Mouse (Mus musculus) embryonic facial prominence, embryonic 11.5 days (tissue): Measurements from ENCODE around the gene Ubl3. TPM values are rescaled to one million over a fixed set of nuclear protein-coding genes. Genes with fewer than 3 reads are reported as not detected.
A peak's percentile ranks its signal among the peaks of the same experiment; 100 is the strongest.

Experiments
- ATAC-seq: fragments of 200-750 bp; cut with Nextera tagmentation; replicated peaks from 2 replicates; pipeline ENCODE4 v1.8.0; 2017; ENCODE audit warnings: low read depth; ENCODE audit not compliant: insufficient number of reproducible peaks, low FRiP score, low TSS enrichment
- DNase-seq: peaks from one replicate; pipeline ENCODE4 v3.0.0-alpha.2; 2015; ENCODE audit warnings: low spot score
- H3K27ac ChIP-seq: fragments of 300-500 bp; sonication (generic); replicated peaks from 2 replicates; pipeline ENCODE4 v1.5.1; 2014; ENCODE audit warnings: mild to moderate bottlenecking, low read depth, low read length, control low read depth
- H3K27me3 ChIP-seq: fragments of 300-500 bp; sonication (generic); 2 replicates; pipeline ENCODE4 v1.6.1; 2014; ENCODE audit warnings: mild to moderate bottlenecking, low read length, moderate library complexity, mixed read lengths; ENCODE audit not compliant: control insufficient read depth, insufficient read depth
- H3K36me3 ChIP-seq: fragments of 300-500 bp; sonication (generic); replicated peaks from 2 replicates; pipeline ENCODE4 v1.6.1; 2014; ENCODE audit warnings: low read depth, mild to moderate bottlenecking, low read length, moderate library complexity, mixed read lengths; ENCODE audit not compliant: control insufficient read depth, insufficient read depth
- H3K4me1 ChIP-seq: fragments of 300-500 bp; sonication (generic); 2 replicates; pipeline ENCODE4 v1.6.1; 2014; ENCODE audit warnings: low read length, mixed read lengths; ENCODE audit not compliant: control insufficient read depth, insufficient read depth
- H3K4me2 ChIP-seq: fragments of 300-500 bp; sonication (generic); 2 replicates; pipeline ENCODE4 v1.6.1; 2014; ENCODE audit warnings: low read depth, mild to moderate bottlenecking, control low read depth, low read length, moderate library complexity
- H3K4me3 ChIP-seq: fragments of 300-500 bp; sonication (generic); 2 replicates; pipeline ENCODE4 v1.5.1; 2014; ENCODE audit warnings: low read depth, low read length, control low read depth
- H3K9ac ChIP-seq: fragments of 300-500 bp; sonication (generic); replicated peaks from 2 replicates; pipeline ENCODE4 v1.6.1; 2014; ENCODE audit warnings: mild to moderate bottlenecking, control low read depth, low read length
- H3K9me3 ChIP-seq: fragments of 300-500 bp; sonication (generic); replicated peaks from 2 replicates; pipeline ENCODE4 v1.6.1; 2016; ENCODE audit warnings: mild to moderate bottlenecking, low read length, inconsistent platforms, mixed read lengths; ENCODE audit not compliant: control insufficient read depth
- WGBS: fragments of 180-500 bp; shearing (Covaris S2); extraction: QIAGEN DNeasy Blood & Tissue Kit; methylation state at CpG from one replicate; pipeline ENCODE4 v1.1.7; 2014; 5-methylcytosine and 5-hydroxymethylcytosine counted together
- polyA plus RNA-seq: library from polyadenylated mRNA; unstranded; fragments of >200 nt; fragmentation: Nextera tagmentation; extraction: Ambion mirVana; gene quantifications from 2 replicates; pipeline ENCODE4 v1.2.1, GENCODE M21; 2014

Ubl3 gene
- polyA plus RNA-seq, result 65.3 and 69.8 TPM in 2 replicates

DNA sequence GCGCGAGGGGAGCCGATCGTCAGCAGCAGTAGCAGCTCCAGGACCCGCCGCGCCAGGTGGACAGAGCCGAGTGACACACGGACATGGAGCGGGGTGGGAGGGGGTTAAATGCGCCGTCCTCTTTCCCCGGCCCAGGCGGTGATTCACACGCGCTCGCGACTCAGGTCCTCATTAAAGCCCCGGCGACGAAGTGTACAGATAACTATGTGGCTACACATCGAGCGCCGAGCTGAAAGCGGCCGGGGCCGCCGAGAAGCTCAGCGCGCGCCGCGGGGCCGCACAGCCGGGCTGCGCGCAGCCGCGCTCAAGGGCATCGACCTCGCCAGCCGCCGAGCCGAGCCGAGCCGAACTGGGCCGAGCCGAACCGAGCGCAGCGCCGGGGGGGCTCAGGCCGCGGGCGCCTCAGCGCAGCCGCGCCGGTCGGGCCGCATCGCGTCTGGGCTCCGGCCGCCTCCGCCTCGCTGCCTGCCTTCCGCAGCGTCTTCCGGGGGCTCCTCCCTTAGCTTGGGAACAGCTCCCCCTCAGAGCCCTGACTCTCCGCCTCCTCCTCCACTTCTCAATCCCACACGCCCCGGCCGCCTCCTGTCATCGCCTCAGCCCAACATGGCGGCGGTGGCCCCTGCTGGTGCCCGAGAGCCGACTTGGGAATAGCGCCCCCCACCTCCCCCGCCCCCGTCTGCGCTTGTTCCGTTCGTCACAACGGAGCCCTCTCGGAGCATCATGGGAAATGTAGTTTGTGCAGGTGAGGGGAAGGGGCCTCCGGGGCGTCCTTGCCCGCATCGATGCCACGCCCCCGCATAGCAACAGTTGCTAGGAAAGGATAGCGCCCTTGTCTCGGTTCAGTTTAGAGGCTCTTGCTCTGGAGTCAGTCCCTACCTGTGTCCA is at the start of gene Ubl3:
Gene Ubl3, minus strand, starts transcription at position 603 of the 885 bp plus-strand sequence.
- H3K27ac ChIP-seq, result peak within 1 kb of the TSS; percentile 94
- peak within 1 kb of the TSS; percentile 63 for H3K4me3 ChIP-seq
- no peaks in the 10 kb centered on the region; the same call in 1 of the 2 replicates for H3K27me3 ChIP-seq
- H3K4me1 ChIP-seq, result peaks cover 2% of the 10 kb centered on the region; the same call in 1 of the 2 replicates
- peak within 1 kb of the TSS; percentile 83 for H3K9ac ChIP-seq
- DNase-seq, result peak; percentile 99
- under 1% methylated on average over 83 of the region's 95 CpGs for WGBS
- ATAC-seq, result peak; percentile 97
- no peaks in the 10 kb centered on the region for H3K9me3 ChIP-seq
- H3K4me2 ChIP-seq, result peak within 1 kb of the TSS; percentile 54
- no peaks in the 10 kb centered on the region for H3K36me3 ChIP-seq

DNA sequence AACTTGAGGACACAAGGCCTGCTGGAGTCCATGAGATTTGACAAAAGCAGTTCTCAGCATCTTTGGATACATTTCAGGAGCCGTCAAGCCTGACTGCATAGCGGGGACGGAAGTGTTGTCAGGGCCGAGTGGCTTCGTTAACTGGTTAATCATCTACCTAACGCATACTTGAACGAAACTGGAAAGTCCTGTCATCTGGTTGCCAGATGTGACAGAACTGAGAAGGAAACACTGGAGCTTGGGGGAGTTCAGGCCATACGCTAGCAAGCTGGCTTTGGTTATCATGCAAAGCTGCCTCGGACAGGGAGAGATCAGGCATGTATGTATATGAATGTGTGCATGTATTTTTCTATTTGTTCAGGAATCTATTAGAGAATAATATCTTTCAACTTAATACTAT is 45.8 kb upstream of the Ubl3 start:
- ATAC-seq (no peak; the same call in 1 of the 2 replicates), DNase-seq (peak; percentile 90)
- H3K4me2 ChIP-seq, result no peak overlapping the region
- H3K4me3 ChIP-seq, result no peak overlapping the region
- H3K9me3 ChIP-seq, result no peaks in the 10 kb centered on the region
- 17% methylated on average over 9 of the region's 9 CpGs for WGBS
- H3K36me3 ChIP-seq, result no peaks in the 10 kb centered on the region
- H3K4me1 ChIP-seq, result no peaks in the 10 kb centered on the region; the same call in 1 of the 2 replicates
- no peaks in the 10 kb centered on the region for H3K27me3 ChIP-seq
- no peak overlapping the region for H3K27ac ChIP-seq
- no peak overlapping the region for H3K9ac ChIP-seq

DNA sequence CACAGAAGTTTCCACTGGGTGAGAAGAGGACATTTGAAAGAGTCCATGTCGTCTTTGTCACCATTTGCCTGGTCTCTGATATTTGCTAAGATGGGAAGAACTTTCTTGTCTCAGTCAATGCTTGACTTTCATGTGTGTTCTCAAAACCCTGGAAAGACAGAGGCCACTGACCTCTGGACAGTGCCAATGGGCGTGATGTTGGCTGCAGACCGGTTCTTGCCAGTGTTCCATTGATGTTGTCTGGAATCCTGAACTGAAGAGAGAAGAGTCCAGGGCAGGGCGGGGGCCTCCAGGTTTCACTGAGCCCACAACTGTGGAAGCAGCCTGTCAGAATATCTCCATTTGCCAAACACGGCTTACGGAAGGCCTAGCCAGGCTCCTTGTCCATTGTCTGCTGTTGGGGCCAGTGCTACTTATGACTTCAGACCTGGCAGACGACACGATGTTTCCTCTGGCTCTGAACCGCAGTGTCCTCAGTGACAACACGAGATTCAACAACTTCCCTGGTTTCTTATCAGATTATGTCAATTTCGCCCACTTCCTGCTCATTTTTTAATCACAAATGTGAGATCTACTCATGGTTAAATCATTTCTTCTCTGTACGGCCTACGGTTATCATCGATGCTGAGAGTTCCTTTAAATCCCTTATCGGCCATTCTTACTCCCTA is 43.6 kb upstream of the Ubl3 start:
- Histone ChIP-seq H3K4me2 (no peak overlapping the region), H3K9me3 (no peaks in the 10 kb centered on the region), H3K9ac (no peak overlapping the region), H3K4me3 (no peak overlapping the region), H3K27ac (no peak overlapping the region), H3K27me3 (no peaks in the 10 kb centered on the region), H3K4me1 (no peaks in the 10 kb centered on the region; the same call in 1 of the 2 replicates), H3K36me3 (no peaks in the 10 kb centered on the region)
- 85% methylated on average over 15 of the region's 15 CpGs for WGBS
- ATAC-seq (no peak), DNase-seq (no peak)

DNA sequence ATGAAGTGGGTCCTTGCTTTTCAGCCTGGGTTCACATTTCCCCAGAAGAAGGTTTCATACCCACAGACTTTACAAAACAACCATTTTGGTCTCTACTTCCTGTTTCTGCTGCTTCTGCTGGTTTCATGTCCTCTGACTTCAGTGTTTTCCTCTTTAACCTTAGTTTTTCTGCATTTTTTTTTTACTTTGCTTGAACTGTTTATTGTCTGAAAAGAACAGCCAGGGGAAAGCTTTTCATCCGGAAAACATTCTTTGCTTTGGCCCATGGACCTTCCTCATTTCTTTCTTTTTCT is 42.8 kb upstream of the Ubl3 start:
- ATAC-seq (no peak), DNase-seq (no peak)
- no peak overlapping the region for H3K4me2 ChIP-seq
- no peaks in the 10 kb centered on the region for H3K27me3 ChIP-seq
- no peak overlapping the region for H3K27ac ChIP-seq
- H3K9me3 ChIP-seq, result no peaks in the 10 kb centered on the region
- 86% methylated on average over 1 of the region's 1 CpGs for WGBS
- peaks cover 6% of the 10 kb centered on the region for H3K4me1 ChIP-seq
- H3K36me3 ChIP-seq, result no peaks in the 10 kb centered on the region
- H3K9ac ChIP-seq, result no peak overlapping the region
- H3K4me3 ChIP-seq, result no peak overlapping the region

DNA sequence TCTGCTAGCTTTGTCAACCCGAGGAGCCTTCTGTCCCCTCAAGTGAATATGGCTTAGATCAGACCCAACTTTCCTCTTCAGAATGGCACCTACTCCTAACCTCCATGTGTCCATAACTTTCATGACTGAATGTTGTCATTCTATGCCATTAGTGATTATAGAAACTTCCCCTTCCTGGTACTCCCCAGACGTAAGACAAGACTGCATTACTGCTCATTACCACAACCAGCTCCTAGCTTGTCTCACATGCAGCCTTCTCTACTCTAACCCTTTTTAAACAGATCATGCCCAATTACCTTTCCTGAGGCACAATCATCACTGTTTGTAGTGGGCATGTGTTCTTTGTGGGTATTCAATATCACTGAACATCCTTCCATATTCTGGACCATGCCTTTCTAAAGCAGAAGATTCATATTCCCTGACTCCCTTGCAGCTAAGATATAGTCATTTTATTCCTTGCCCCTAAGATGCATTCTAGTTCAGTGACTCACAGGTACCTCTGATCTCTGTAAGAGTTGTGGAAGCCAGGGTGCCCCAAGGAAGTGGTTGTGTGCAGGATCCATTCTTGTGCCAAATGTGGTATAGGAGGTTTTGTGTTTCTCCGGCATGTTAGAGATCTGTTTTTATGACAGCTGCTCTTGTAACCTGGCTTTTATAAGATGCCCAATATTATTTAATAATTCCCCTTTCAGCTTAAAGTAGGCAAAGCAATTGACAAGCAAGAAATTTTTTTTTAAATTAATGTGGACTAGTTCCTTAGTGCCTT is 42.3 kb upstream of the Ubl3 start:
- 81% methylated on average over 3 of the region's 3 CpGs for WGBS
- Histone ChIP-seq H3K9ac (no peak overlapping the region), H3K4me1 (peaks cover 6% of the 10 kb centered on the region), H3K9me3 (no peaks in the 10 kb centered on the region), H3K27ac (no peak overlapping the region), H3K4me3 (no peak overlapping the region), H3K36me3 (no peaks in the 10 kb centered on the region), H3K27me3 (no peaks in the 10 kb centered on the region), H3K4me2 (no peak overlapping the region)
- DNase-seq, result no peak
- no peak for ATAC-seq

DNA sequence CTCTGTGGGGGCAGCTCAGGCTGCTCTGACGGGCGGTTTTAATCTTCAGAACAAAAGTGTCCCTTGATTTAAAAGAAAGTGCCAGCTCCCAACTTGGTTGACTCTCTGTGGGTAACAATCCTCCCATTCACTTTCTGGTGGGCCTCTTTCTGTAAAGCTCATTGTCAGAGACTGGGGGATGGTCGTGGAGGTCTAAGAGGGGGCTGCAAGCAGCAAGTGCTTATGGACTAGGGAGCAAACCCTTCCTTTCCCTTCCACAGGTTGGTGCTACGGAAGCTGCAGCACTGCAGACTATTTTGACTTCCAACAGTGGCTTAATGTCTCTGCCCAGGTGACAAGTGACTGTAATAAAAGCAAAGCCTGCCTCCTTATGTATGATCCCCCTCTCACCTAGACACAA is 41.0 kb upstream of the Ubl3 start:
- ATAC-seq (no peak), DNase-seq (no peak)
- no peak overlapping the region for H3K9ac ChIP-seq
- WGBS, result 34% methylated on average over 4 of the region's 4 CpGs
- H3K36me3 ChIP-seq, result no peaks in the 10 kb centered on the region
- H3K4me2 ChIP-seq, result no peak overlapping the region
- H3K9me3 ChIP-seq, result no peaks in the 10 kb centered on the region
- H3K27ac ChIP-seq, result no peak overlapping the region
- H3K4me1 ChIP-seq, result peaks cover 6% of the 10 kb centered on the region; the same call in 1 of the 2 replicates
- no peaks in the 10 kb centered on the region for H3K27me3 ChIP-seq
- no peak overlapping the region for H3K4me3 ChIP-seq

DNA sequence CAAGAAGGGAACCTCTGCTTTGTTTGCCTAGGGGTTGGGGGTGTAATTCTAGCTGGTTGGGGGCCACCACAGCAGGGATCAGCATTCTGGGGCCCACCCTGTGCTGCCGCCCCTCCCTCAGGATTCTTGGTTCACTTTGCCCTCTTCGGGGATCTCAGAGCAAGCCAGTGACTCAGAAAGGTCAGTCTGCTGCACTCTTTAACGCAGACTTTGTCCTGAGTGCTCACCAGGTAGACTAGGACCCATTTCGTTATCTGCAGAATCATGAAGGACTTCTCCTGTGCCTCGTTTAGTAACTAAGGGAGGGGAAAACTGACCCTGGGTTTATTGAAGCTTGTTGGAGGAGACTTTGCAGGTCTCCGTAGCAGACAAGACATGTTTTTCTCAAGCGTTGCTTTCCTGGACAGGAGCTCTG is 38.9 kb upstream of the Ubl3 start:
- Histone ChIP-seq H3K4me2 (no peak overlapping the region), H3K36me3 (no peaks in the 10 kb centered on the region), H3K27ac (no peak overlapping the region), H3K4me1 (peaks cover 6% of the 10 kb centered on the region; the same call in 1 of the 2 replicates), H3K4me3 (no peak overlapping the region), H3K9ac (no peak overlapping the region; the same call in 1 of the 2 replicates), H3K27me3 (no peaks in the 10 kb centered on the region), H3K9me3 (no peaks in the 10 kb centered on the region)
- ATAC-seq (no peak), DNase-seq (no peak)
- WGBS, result 21% methylated on average over 7 of the region's 7 CpGs
